Mouse (Mus musculus) neutrophil, adult 59 days (primary cell): Measurements from ENCODE around the gene Lrrc36. TPM values are rescaled to one million over a fixed set of nuclear protein-coding genes. Genes with fewer than 3 reads are reported as not detected.

Experiments
- total RNA-seq, 2 experiments: library from RNA; stranded (reverse); gene quantifications; 1 replicate in 1 of 2; 2 replicates in 1 of 2; pipeline ENCODE4 v1.2.4; 2023

Gene Lrrc36
- total RNA-seq: not detected

DNA sequence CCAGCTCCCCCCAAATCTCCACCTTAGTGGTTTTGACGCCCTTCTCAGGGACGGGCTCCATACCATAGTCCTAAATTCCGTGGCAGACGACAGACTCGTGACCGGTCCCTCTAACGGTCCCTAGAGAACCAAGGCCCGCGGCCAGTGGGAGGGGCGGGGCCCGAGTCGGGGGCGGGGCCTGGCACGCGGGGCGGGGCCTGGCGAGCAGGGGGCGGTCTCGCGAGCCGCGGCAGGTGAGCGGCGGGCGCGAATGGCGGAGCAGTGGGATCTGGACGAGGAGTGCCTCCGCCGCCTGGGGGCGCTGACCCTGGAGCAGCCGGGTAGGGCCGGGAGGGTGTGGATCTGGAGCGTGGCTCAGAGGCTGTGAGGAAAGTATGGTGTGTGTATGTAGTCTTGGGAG lies at the start of gene Lrrc36, which contains the start of gene Kctd19:
TSS of gene Lrrc36 (plus strand) at position 181 of the 400 bp plus-strand sequence.
TSS of gene Kctd19 (minus strand) at position 112 of the 400 bp plus-strand sequence.

DNA sequence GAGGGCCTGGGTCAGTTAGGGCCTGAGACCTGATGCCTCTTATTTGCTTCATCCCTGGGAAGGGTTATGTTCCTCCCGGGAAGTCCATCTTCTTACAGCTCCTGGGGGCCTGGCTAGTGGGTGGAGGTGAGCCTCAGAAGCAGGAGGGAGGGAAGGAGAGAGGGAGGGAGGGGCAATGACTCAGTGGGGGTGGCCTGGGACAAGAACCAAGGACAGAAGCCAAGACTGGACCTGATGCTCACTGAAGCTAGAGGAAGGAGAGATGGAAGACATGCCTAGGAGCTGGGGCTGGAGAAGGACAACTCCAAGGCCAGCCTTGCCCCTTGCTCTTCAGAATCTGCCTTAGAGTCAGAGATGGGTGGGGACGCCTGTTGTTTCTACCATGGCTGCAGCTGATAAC lies 40.3 kb upstream of the Lrrc36 start, which contains the start of gene Plekhg4:
TSS of gene Plekhg4 (plus strand) at position 243 of the 400 bp plus-strand sequence.

DNA sequence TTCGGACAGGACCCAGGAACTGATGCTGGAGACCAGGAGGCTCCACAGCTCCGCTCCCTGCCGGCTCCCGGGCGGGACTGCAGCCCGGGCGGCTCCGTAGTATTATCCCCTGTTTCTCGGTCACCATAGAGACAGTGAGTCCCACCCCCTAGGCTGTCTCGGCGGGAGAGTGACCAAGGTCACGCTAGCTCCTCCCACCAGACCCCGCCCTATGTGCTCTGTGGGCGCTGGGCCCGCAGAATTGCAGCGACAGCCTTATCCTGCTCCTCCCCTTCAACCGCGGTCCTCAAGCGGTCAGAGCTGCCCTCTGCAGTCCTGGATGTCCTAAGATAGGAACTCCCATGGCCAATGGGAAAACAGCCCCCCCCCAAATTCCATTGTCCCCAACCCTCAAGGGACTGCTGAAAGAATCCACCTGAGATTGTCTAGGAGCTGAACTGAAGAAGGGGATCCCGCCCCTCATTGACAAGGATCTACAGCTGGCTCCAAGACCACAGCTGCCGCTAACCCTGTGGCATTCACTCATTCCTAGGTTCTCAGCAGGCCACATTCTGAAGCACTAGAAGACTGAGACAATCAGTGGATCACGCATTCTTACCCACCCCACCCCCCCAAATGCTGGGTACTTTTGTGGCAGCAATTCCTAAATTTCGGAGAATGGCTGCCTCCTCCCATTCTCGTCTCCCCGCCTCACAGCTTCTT lies 58.1 kb downstream of the Lrrc36 start, which contains the start of gene Tppp3:
TSS of gene Tppp3 (minus strand) at position 213 of the 702 bp plus-strand sequence.

DNA sequence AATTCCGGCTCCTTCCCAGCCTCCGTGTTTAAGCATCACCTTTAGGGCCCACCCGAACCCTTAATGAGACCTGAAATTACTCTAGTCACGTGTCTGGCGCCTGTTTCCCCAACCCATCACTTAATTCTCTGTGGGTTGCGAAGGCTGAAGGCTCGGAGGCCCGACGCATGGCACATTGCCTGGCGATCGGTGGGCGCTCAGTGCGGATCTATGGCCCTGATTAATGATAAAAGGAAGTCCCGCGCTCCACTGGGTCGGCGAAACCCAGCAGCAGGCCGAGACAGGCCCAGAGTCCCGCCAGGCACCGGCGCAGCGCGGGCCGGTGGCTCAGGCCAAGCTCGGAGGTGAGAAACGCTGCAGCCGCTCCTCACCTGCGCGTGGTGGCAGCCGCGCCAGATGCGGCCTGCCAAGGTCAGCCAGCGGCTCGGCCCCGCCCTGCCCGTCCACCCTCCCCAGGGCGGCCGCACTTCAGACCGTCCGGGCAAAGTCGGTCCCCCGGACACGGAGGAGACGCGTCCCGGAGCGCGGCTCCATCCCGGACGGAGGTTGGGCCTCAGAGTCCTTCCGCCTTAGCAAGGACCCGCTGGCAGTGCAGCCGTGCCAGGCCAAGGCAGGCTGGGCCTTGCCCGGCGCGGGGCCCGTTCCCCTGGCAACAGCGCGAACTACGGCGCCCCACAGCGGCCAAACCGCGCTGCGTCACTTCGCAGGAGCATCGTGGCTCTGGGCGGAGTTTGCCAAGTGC lies 83.2 kb downstream of the Lrrc36 start, which contains the start of gene Zdhhc1:
TSS of gene Zdhhc1 (minus strand) at position 464 of the 742 bp plus-strand sequence.

Other genes starting within 250 kb of the Lrrc36 start
- gene Cbfb, start 242.9 kb upstream of the Lrrc36 start, total RNA-seq: 10 to 100 TPM; 75.2 to 82.3 TPM
- 10 to 100 TPM; 35.5 to 39.9 TPM for gene D230025D16Rik, start 188.4 kb upstream of the Lrrc36 start, total RNA-seq
- under 1 TPM; 0.69 to 0.84 TPM for gene B3gnt9, start 158.4 kb upstream of the Lrrc36 start, total RNA-seq
- gene Tradd, start 149.0 kb upstream of the Lrrc36 start, total RNA-seq: 10 to 100 TPM; 15.9 to 22.2 TPM
- gene Fbxl8, start 148.9 kb upstream of the Lrrc36 start, total RNA-seq: 1 to 10 TPM; 4.8 to 4.9 TPM
- gene Hsf4, start 143.8 kb upstream of the Lrrc36 start, total RNA-seq: not detected
- gene Nol3, start 137.4 kb upstream of the Lrrc36 start, total RNA-seq: not detected
- 1 to 10 TPM in 1 of 2 experiments, under 1 TPM in 1; 0.78 to 1.1 TPM for gene 4931428F04Rik, start 123.7 kb upstream of the Lrrc36 start, total RNA-seq
- 1 to 10 TPM in 1 of 2 experiments, under 1 TPM in 1; 0.89 to 1.4 TPM for gene Exoc3l, start 117.5 kb upstream of the Lrrc36 start, total RNA-seq
- 10 to 100 TPM; 55.7 to 57.8 TPM for gene E2f4, start 115.9 kb upstream of the Lrrc36 start, total RNA-seq
- gene Elmo3, start 108.0 kb upstream of the Lrrc36 start, total RNA-seq: 1 to 10 TPM in 1 of 2 experiments, under 1 TPM in 1; 0.84 to 1.1 TPM
- gene Lrrc29, start 87.3 kb upstream of the Lrrc36 start, total RNA-seq: 1 to 10 TPM; 6.0 to 6.4 TPM
- gene Tmem208, start 87.2 kb upstream of the Lrrc36 start, total RNA-seq: 10 to 100 TPM; 27.4 to 27.9 TPM
- gene Fhod1, start 65.6 kb upstream of the Lrrc36 start, total RNA-seq: 10 to 100 TPM; 31.8 to 40.1 TPM
- 1 to 10 TPM; 1.1 to 1.5 TPM for gene Slc9a5, start 64.7 kb upstream of the Lrrc36 start, total RNA-seq
- gene Plekhg4, start 40.3 kb upstream of the Lrrc36 start, total RNA-seq: under 1 TPM in 1 of 2 experiments, not detected in 1; 0.13 TPM
- not detected for gene Kctd19, start 69 bp upstream of the Lrrc36 start, total RNA-seq
- 10 to 100 TPM; 10.9 to 18.1 TPM for gene Tppp3, start 58.0 kb downstream of the Lrrc36 start, total RNA-seq
- gene Zdhhc1, start 83.3 kb downstream of the Lrrc36 start, total RNA-seq: 1 to 10 TPM; 1.8 TPM
- not detected for gene Hsd11b2, start 105.2 kb downstream of the Lrrc36 start, total RNA-seq
- 100 to 1,000 TPM; 142 to 159 TPM for gene Atp6v0d1, start 152.5 kb downstream of the Lrrc36 start, total RNA-seq
- gene Ripor1, start 191.7 kb downstream of the Lrrc36 start, total RNA-seq: 10 to 100 TPM; 15.2 to 17.7 TPM
- 100 to 1,000 TPM in 1 of 2 experiments, 10 to 100 TPM in 1; 93.2 to 103 TPM for gene Ctcf, start 223.0 kb downstream of the Lrrc36 start, total RNA-seq
- not detected for gene Agrp, start 223.8 kb downstream of the Lrrc36 start, total RNA-seq